8 mouse cellular contexts compared by ENCODE assay signal in genomic region chr11:32087376-32087775, GRCm38 (mm10).
DNase-seq lines count a peak whose midpoint lies in the region; ATAC-seq and TF ChIP-seq lines count a peak whose summit lies in the region.

No protein-coding gene starts in this region.

- 6% methylated on average over 2 of the region's 2 CpGs for WGBS in forebrain, postnatal 0 days

- H3K27me3 ChIP-seq in forebrain, postnatal 0 days (ENCODE audit: insufficient read depth, low read length) = no peaks in the 10 kb centered on the region

- H3K4me1 ChIP-seq in cortical plate, adult 2 months (ENCODE audit: control insufficient read depth, insufficient read depth, low read length) = peaks cover 16% of the 10 kb centered on the region; the same call in 1 of the 2 replicates
- peaks cover 16% of the 10 kb centered on the region for H3K4me1 ChIP-seq in forebrain, postnatal 0 days (ENCODE audit: insufficient read depth)

- no peak for TF ChIP-seq CTCF in cortical plate, adult 2 months (IDR thresholded peaks at IDR 0.05; ENCODE audit: extremely low read depth, insufficient read depth, low read length)
- TF ChIP-seq CTCF in forebrain, postnatal 0 days (IDR thresholded peaks at IDR 0.05; ENCODE audit: low read depth) = no peak

- DNase-seq in forebrain, postnatal 0 days = peak; percentile 92
- peak; percentile 57 to 59 for DNase-seq in layer of hippocampus, postnatal 25 days (ENCODE audit: extremely low spot score in 1 of 2, low spot score in 1 of 2)
- peak; percentile 35 for DNase-seq in neural tube, embryonic 10.5 days (ENCODE audit: extremely low spot score, low spot score)
- no peak for DNase-seq in lung, adult 18-20 months
- no peak for DNase-seq in Muller cell, postnatal 12 days (ENCODE audit: inconsistent ontology term)
- no peak for DNase-seq in kidney, postnatal 25 days
- no peak for DNase-seq in yolk sac, embryonic 10.5 days (ENCODE audit: low spot score)

- H3K9me3 ChIP-seq in forebrain, postnatal 0 days (ENCODE audit: low read length) = no peaks in the 10 kb centered on the region

- peak overlapping the region; percentile 68 for H3K27ac ChIP-seq in cortical plate, adult 2 months (ENCODE audit: insufficient read depth, low read length)
- H3K27ac ChIP-seq in forebrain, postnatal 0 days (ENCODE audit: low read depth, low read length) = peak overlapping the region; percentile 92

- no peak overlapping the region for H3K4me2 ChIP-seq in forebrain, postnatal 0 days (ENCODE audit: low read depth)

- H3K4me3 ChIP-seq in cortical plate, adult 2 months (ENCODE audit: insufficient read depth, low read length) = no peak overlapping the region
- no peak overlapping the region for H3K4me3 ChIP-seq in forebrain, postnatal 0 days (ENCODE audit: low read depth, low read length)

- H3K36me3 ChIP-seq in forebrain, postnatal 0 days (ENCODE audit: insufficient read depth) = no peaks in the 10 kb centered on the region

- peak; percentile 76 for TF ChIP-seq POLR2A in cortical plate, adult 2 months (IDR thresholded peaks at IDR 0.05; ENCODE audit: extremely low read depth, insufficient read depth, low read length)

- H3K9ac ChIP-seq in forebrain, postnatal 0 days = peak overlapping the region; percentile 26; the same call in 1 of the 2 replicates

- ATAC-seq in forebrain, postnatal 0 days = peak; percentile 99

Comparison
In these comparisons a context has a peak if more than half of its experiments do, and no peak if none do; other contexts are left out.
1. DNase-seq: peak in forebrain, postnatal 0 days (single experiment), layer of hippocampus, postnatal 25 days (2 of 2) and neural tube, embryonic 10.5 days (single experiment); none in lung, adult 18-20 months (0 of 2), Muller cell, postnatal 12 days (single experiment), kidney, postnatal 25 days (0 of 2) and yolk sac, embryonic 10.5 days (single experiment).